Mouse (Mus musculus) ES-E14 (cell line): Measurements from ENCODE around the gene Afmid. TPM values are rescaled to one million over a fixed set of nuclear protein-coding genes. Genes with fewer than 3 reads are reported as not detected.

Experiments used
- DNase-seq: peaks from one replicate; pipeline ENCODE4 v3.0.0-alpha.2; 2013; ENCODE audit warnings: low read depth, low spot score
- H3K27ac ChIP-seq: 2 replicates; pipeline ENCODE4 v1.5.1; 2012; ENCODE audit warnings: low read depth, mild to moderate bottlenecking, low read length, moderate library complexity, mixed read lengths; ENCODE audit not compliant: poor library complexity, insufficient read depth, severe bottlenecking
- H3K36me3 ChIP-seq: 2 replicates; pipeline ENCODE4 v1.6.1; 2012; ENCODE audit warnings: mild to moderate bottlenecking, low read length, moderate library complexity, mixed read lengths; ENCODE audit not compliant: control insufficient read depth, poor library complexity, insufficient read depth, severe bottlenecking
- H3K4me1 ChIP-seq, 2 experiments: fragments of 150-350 bp in 1 of 2; sonication (generic) in 1 of 2; 2 replicates each; pipeline ENCODE4 v1.6.1; 2012; ENCODE audit warnings: low read length in 2 of 2, mild to moderate bottlenecking in 1 of 2, mixed read lengths in 1 of 2; ENCODE audit not compliant: control insufficient read depth in 2 of 2, insufficient read depth in 2 of 2, poor library complexity in 1 of 2
- H3K4me3 ChIP-seq, 2 experiments: fragments of 150-350 bp in 1 of 2; sonication (generic) in 1 of 2; 2 replicates each; pipeline ENCODE4 v1.5.1; 2012; ENCODE audit warnings: low read length in 2 of 2, low read depth in 1 of 2, mild to moderate bottlenecking in 1 of 2, mixed read lengths in 1 of 2; ENCODE audit not compliant: insufficient read depth in 1 of 2, poor library complexity in 1 of 2, severe bottlenecking in 1 of 2
- H3K9ac ChIP-seq: 2 replicates; pipeline ENCODE4 v1.6.1; 2012; ENCODE audit warnings: low read depth, mild to moderate bottlenecking, low read length, mixed read lengths; ENCODE audit not compliant: poor library complexity, insufficient read depth, severe bottlenecking
- H3K9me3 ChIP-seq: fragments of 150-350 bp; sonication (generic); 2 replicates; pipeline ENCODE4 v1.6.1; 2012; ENCODE audit warnings: low read depth, mild to moderate bottlenecking, low read length; ENCODE audit not compliant: control insufficient read depth, insufficient read depth
- CHD2 ChIP-seq: IDR thresholded peaks from 2 replicates; pipeline ENCODE4 v1.6.1; 2014; ENCODE audit warnings: mild to moderate bottlenecking, low read depth, low read length, inconsistent platforms
- HCFC1 ChIP-seq: IDR thresholded peaks from 2 replicates; pipeline ENCODE4 v1.6.1; 2012; ENCODE audit warnings: low read length, inconsistent platforms, borderline replicate concordance; ENCODE audit not compliant: insufficient read depth
- MAFK ChIP-seq: IDR thresholded peaks from 2 replicates; pipeline ENCODE4 v1.6.1; 2014; ENCODE audit warnings: mild to moderate bottlenecking, low read depth, low read length, inconsistent platforms; ENCODE audit not compliant: insufficient read depth
- ZC3H11A ChIP-seq: IDR thresholded peaks from 2 replicates; pipeline ENCODE4 v1.6.1; 2012; ENCODE audit warnings: low read depth, mild to moderate bottlenecking, inconsistent platforms, low read length, borderline replicate concordance
- ZNF384 ChIP-seq: IDR thresholded peaks from 2 replicates; pipeline ENCODE4 v1.6.1; 2012; ENCODE audit warnings: low read depth, low read length, inconsistent platforms
- in situ Hi-C, 2 experiments: fragments of 600-800 bp; cut with MboI; formaldehyde crosslinking; loops; one replicate each; pipeline ENCODE4 v1.15.1; 2025; ENCODE audit warnings: low sequenced_read_pairs in 2 of 2, inconsistent platforms in 1 of 2; ENCODE audit not compliant: unreplicated experiment in 2 of 2
- total RNA-seq: library from RNA; depleted of rRNA; stranded (reverse); fragments of 300-350 nt; gene quantifications from 2 replicates; pipeline ENCODE4 v1.2.3, GENCODE M21; 2012

Afmid gene
- total RNA-seq, 1 experiment, result 1.8 TPM

- no peak overlapping the region for H3K27ac ChIP-seq
- in situ Hi-C loops, result loop anchor here in 1 of 2 experiments (25.0 kb wide), 1 partner anchor 429 kb away; no protein-coding TSS in a partner anchor
- no peaks in the 10 kb centered on the region for H3K9me3 ChIP-seq
- peaks cover 0 to 10% of the 10 kb centered on the region in 2 experiments; a peak in 1 of 4 replicates for H3K4me1 ChIP-seq
- no peak overlapping the region for H3K4me3 ChIP-seq
- H3K36me3 ChIP-seq, result peaks cover 62% of the 10 kb centered on the region
- no peak for DNase-seq
- H3K9ac ChIP-seq, result no peak overlapping the region; the same call in 1 of the 2 replicates
- TF ChIP-seq ZNF384 (no peak), MAFK (no peak), HCFC1 (no peak), ZC3H11A (no peak), CHD2 (no peak)
These were observed 9.2 kb upstream of the Afmid start for GRCm38 (mm10) chr11:117816389-117816996.

DNA sequence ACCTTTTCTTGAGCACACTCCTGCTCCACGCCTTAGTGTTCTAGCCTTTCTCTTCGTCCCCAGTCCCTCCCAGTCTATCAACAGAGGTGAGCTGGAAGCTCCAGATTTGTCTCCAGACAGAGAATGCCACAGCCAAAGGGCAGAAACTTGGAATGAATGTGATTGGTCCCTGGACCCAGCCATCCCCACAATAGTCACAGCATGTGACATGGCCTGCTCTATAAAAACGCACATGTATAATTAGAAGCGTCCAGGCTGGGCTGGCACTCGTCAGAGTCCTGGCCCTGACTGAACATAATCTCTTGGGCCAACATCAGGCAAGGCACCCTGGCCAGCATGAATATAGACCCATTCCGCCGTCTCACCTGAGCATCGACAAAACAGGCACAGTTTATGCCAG is 6.6 kb upstream of the Afmid start:
- H3K36me3 ChIP-seq, result peaks cover 62% of the 10 kb centered on the region
- no peak for DNase-seq

GRCm38 (mm10) chr11:117820173-117820572 is 5.6 kb upstream of the Afmid start:
- Histone ChIP-seq H3K9me3 (no peaks in the 10 kb centered on the region), H3K4me3 (no peak overlapping the region), H3K27ac (peak overlapping the region; percentile 9; the same call in 1 of the 2 replicates), H3K36me3 (peaks cover 52% of the 10 kb centered on the region), H3K9ac (no peak overlapping the region), H3K4me1 (peaks cover 0 to 19% of the 10 kb centered on the region in 2 experiments; a peak in 3 of 4 replicates)
- TF ChIP-seq CHD2 (no peak), HCFC1 (no peak), ZNF384 (no peak), ZC3H11A (no peak), MAFK (no peak)
- no peak for DNase-seq
- in situ Hi-C loops, result loop anchor here in 1 of 2 experiments (25.0 kb wide), 1 partner anchor 433 kb away; no protein-coding TSS in a partner anchor

More for the DNA sequence above, 6.6 kb upstream of the Afmid start:
- Histone ChIP-seq H3K9me3 (no peaks in the 10 kb centered on the region), H3K4me1 (peaks cover 0 to 16% of the 10 kb centered on the region in 2 experiments; a peak in 3 of 4 replicates), H3K4me3 (no peak overlapping the region), H3K27ac (no peak overlapping the region), H3K9ac (no peak overlapping the region)
- in situ Hi-C loops, result loop anchor here in 1 of 2 experiments (25.0 kb wide), 1 partner anchor 432 kb away; no protein-coding TSS in a partner anchor
- no peak for TF ChIP-seq MAFK
- no peak for TF ChIP-seq ZC3H11A
- TF ChIP-seq HCFC1, result no peak
- TF ChIP-seq ZNF384, result no peak
- no peak for TF ChIP-seq CHD2

DNA sequence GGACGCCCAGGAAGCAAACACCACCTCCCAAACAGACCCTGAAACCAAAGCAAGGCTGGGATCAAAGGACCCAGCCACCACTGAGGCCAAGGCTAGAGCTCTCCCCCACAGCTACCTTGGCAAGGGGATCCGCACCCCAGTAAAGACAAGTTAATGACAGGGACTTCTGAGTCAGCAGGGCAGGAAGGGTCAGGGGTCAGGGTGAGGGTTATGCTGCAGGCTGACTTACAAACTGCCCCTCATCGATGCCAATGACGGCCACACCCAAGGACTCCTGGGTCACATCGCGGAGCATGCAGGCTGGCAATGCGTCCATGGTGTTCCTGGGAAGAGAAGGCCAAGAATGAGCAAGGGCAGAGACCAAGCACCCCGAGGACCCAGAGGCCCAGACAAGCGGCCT is 3.9 kb upstream of the Afmid start:
- H3K4me3 ChIP-seq, result no peak overlapping the region
- H3K36me3 ChIP-seq, result peaks cover 39% of the 10 kb centered on the region
- TF ChIP-seq ZC3H11A (no peak), HCFC1 (no peak), CHD2 (no peak), MAFK (no peak), ZNF384 (no peak)
- no peaks in the 10 kb centered on the region for H3K9me3 ChIP-seq
- peaks cover 0 to 17% of the 10 kb centered on the region in 2 experiments; a peak in 3 of 4 replicates for H3K4me1 ChIP-seq
- no peak overlapping the region for H3K27ac ChIP-seq
- DNase-seq, result no peak
- no peak overlapping the region for H3K9ac ChIP-seq
- in situ Hi-C loops, result loop anchor here in 1 of 2 experiments (25.0 kb wide), 1 partner anchor 435 kb away; no protein-coding TSS in a partner anchor
